Mouse (Mus musculus): ENCODE data around the gene Atp6v0a1. TPM values are rescaled to one million over a fixed set of nuclear protein-coding genes. Genes with fewer than 3 reads are reported as not detected.

Atp6v0a1 gene
- polyA plus RNA-seq, 1 experiment from 2014 or later, result 26.9 TPM

DNA sequence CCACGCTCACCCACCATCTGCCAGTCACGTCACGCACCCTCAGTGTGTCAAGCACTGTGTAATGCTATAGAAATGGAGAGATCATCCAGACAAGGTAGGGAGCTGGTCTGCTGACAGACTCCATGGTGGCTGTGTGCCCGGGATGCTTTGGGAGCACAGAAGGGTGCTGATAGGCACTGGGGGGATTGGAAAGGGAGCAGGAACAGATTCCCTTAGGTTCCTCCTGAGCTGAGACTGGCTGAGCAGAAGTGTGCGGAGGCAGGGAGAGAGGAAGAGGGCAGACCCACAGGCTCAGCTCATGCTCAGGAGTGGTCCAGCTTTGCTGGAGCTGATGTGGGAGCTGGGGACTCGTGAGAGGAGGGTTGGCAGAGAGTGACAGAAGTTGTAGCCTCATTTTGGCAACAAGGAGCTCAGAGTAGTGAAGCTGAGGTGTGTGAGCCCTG, 41.8 kb downstream of the Atp6v0a1 start:
- Histone ChIP-seq H3K9ac (replicated peaks) (no peak overlapping the region), H3K27me3 (no peaks in the 10 kb centered on the region), H3K9me3 (no peaks in the 10 kb centered on the region), H3K27ac (no peak overlapping the region), H3K36me3 (peaks cover 89% of the 10 kb centered on the region), H3K4me2 (no peak overlapping the region), H3K4me3 (replicated peaks) (no peak overlapping the region), H3K4me1 (replicated peaks) (no peaks in the 10 kb centered on the region)
- WGBS, result 86% methylated on average over 6 of the region's 6 CpGs
- no peak for ATAC-seq (ENCODE audit: insufficient number of reproducible peaks, insufficient read depth, low FRiP score, low TSS enrichment, low read depth)

DNA sequence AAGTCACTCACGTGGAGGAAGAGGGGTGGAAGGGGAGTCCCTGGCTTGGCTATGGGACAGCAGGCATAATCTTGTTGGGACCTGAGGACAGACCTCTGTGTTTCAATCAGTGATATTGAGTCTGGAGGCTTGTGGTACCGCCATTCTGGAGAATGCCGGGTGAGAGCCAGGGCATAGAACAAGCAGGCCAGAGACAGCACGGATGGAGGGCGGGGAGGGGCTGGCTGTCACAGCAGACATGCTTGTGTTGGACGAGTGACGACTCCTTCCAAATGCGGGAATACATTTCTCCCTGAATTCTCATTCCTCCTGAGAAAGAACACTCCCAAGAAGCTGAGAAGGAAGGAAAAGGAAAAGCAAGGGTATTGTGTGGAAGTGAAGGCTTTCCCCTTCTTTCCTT, 42.4 kb downstream of the Atp6v0a1 start:
- 86% methylated on average over 8 of the region's 8 CpGs for WGBS
- H3K4me1 ChIP-seq (replicated peaks), result no peaks in the 10 kb centered on the region

DNA sequence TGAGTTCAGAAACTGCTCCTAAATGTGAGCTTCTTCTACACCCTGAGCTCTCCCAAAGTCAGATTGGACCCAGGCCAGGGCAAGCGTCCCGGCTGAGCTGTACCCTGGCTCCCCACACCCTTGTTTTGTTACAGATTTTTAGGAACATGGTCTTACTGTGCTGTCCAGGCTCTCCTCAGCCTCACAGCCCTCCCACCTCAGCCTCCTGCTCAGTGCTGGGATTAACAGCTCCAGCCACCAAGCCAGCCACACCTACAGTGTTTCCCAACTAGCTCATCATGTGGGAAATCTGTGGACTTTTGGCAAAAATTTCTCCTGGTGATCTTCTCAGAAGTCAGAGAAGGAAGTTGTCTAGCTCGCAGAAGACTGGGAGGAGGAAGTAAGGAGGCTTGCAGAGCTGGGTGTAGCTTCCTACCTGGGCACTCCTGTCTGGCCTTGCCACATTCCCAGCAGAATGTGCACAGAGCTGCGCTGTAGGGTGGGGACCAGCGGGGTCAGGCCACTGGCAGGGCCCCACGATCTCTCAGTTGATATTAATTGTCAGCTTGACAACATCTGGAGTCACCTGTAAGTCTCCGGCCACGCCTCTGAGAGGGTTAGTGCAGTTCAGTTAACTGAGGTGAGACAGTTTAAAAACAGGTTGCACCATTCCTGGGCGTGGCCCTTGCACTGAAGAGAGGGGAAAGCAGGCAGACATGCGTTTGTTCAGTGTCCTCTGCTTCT, 43.7 kb downstream of the Atp6v0a1 start:
- ATAC-seq (ENCODE audit: insufficient number of reproducible peaks, insufficient read depth, low FRiP score, low TSS enrichment, low read depth), result no peak
- H3K27ac ChIP-seq, result no peak overlapping the region
- H3K36me3 ChIP-seq, result peaks cover 81% of the 10 kb centered on the region
- H3K4me2 ChIP-seq, result no peak overlapping the region
- H3K4me1 ChIP-seq (replicated peaks), result no peaks in the 10 kb centered on the region
- H3K9ac ChIP-seq (replicated peaks), result no peak overlapping the region
- 87% methylated on average over 10 of the region's 10 CpGs for WGBS
- H3K27me3 ChIP-seq, result no peaks in the 10 kb centered on the region
- H3K4me3 ChIP-seq (replicated peaks), result no peak overlapping the region
- H3K9me3 ChIP-seq, result no peaks in the 10 kb centered on the region

More for the DNA sequence above, 42.4 kb downstream of the Atp6v0a1 start:
- H3K4me2 ChIP-seq, result no peak overlapping the region
- no peak overlapping the region for H3K27ac ChIP-seq
- H3K4me3 ChIP-seq (replicated peaks), result no peak overlapping the region
- no peak overlapping the region for H3K9ac ChIP-seq (replicated peaks)
- H3K9me3 ChIP-seq, result no peaks in the 10 kb centered on the region
- no peak for ATAC-seq (ENCODE audit: insufficient number of reproducible peaks, insufficient read depth, low FRiP score, low TSS enrichment, low read depth)
- H3K36me3 ChIP-seq, result peaks cover 87% of the 10 kb centered on the region
- no peaks in the 10 kb centered on the region for H3K27me3 ChIP-seq

DNA sequence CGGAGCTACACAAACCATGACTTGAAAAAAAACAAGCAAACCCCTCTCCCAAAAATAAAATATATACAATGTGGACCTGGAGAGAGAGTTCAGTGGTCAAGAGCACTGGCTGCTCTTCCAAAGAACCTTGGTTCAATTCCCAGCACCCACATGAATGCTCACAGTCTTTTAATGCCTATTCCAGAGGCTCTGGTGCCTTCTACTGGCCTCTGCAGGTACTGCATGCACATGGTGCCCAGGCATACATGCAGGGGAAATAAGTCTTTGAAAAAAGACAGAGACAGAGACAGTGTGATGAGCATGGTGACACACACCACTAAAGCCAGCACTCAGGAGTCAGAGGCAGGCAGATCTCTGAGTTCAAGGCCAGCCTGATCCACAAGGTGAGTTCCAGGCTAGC, 44.7 kb downstream of the Atp6v0a1 start:
- 100% methylated on average over 1 of the region's 1 CpGs for WGBS
- Histone ChIP-seq H3K9ac (replicated peaks) (no peak overlapping the region), H3K4me1 (replicated peaks) (no peaks in the 10 kb centered on the region), H3K36me3 (peaks cover 75% of the 10 kb centered on the region), H3K4me3 (replicated peaks) (no peak overlapping the region), H3K27ac (no peak overlapping the region), H3K9me3 (no peaks in the 10 kb centered on the region), H3K4me2 (no peak overlapping the region), H3K27me3 (no peaks in the 10 kb centered on the region)
- ATAC-seq (ENCODE audit: insufficient number of reproducible peaks, insufficient read depth, low FRiP score, low TSS enrichment, low read depth), result no peak

DNA sequence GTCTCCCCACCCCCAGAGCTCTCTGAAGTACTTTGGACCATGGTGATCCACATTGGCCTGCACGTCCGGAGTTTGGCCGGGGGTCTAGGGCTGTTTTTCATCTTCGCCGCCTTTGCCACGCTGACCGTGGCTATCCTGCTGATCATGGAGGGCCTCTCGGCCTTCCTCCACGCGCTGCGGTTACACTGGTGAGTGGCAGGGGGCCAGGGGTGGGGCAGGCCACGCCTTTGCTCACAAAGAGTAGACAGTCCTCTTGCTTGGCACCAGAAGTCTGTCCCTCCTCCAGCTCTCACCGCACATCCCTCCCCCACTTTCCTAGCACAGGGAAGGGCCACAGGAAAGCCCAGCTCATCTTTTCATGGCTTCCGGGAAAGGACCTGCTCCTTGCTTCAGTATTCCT, 46.2 kb downstream of the Atp6v0a1 start:
- Histone ChIP-seq H3K4me1 (replicated peaks) (no peaks in the 10 kb centered on the region), H3K9me3 (no peaks in the 10 kb centered on the region), H3K27ac (no peak overlapping the region), H3K36me3 (peaks cover 75% of the 10 kb centered on the region), H3K27me3 (no peaks in the 10 kb centered on the region), H3K4me2 (no peak overlapping the region), H3K4me3 (replicated peaks) (no peak overlapping the region), H3K9ac (replicated peaks) (no peak overlapping the region)
- ATAC-seq (ENCODE audit: insufficient number of reproducible peaks, insufficient read depth, low FRiP score, low TSS enrichment, low read depth), result no peak
- 88% methylated on average over 14 of the region's 14 CpGs for WGBS

DNA sequence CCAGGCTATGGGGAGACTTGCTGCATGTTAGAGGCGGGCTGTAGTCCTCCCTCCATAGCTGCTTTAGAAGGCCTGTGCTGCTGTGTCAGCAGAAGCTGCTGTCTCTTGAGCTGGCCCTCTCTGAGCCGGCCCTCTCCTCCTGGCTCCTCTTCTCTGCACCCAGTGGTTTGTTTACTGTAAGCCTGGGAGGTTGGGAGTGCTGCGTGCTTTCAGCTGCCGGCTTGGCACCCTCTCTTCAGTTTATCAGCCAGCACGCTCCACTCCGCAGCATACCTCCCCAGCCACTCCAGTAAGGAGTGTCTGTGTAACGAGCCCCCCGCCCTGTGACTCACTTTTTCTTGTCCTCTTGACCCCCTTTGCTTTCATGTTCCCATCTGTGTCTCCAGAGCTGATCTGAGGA, 47.6 kb downstream of the Atp6v0a1 start:
- no peak for ATAC-seq (ENCODE audit: insufficient number of reproducible peaks, insufficient read depth, low FRiP score, low TSS enrichment, low read depth)
- 43% methylated on average over 8 of the region's 8 CpGs for WGBS
- no peak overlapping the region for H3K4me2 ChIP-seq
- H3K9me3 ChIP-seq, result no peaks in the 10 kb centered on the region
- peaks cover 77% of the 10 kb centered on the region for H3K36me3 ChIP-seq
- H3K4me1 ChIP-seq (replicated peaks), result no peaks in the 10 kb centered on the region
- no peak overlapping the region for H3K9ac ChIP-seq (replicated peaks)
- H3K27me3 ChIP-seq, result no peaks in the 10 kb centered on the region
- no peak overlapping the region for H3K4me3 ChIP-seq (replicated peaks)
- no peak overlapping the region for H3K27ac ChIP-seq

DNA sequence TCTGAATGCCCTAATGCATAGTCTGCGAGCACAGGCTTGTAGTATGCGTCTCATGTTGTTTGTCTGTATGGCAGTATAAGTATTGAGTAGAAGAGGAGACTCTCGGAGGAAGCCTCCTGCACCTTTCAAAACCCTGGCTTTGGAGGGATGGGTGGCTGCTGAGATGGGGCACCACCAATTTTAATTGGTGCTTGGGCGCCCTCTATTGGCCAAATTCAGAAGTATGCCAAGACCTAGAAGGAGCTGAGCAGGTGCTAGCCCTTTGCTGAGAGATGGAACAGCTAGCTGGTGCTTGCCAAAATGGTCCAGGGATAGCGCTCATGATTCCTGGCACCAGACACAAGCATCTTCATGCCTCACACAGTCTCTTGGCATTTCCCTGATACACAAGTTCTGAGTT, 48.6 kb downstream of the Atp6v0a1 start:
- ATAC-seq (ENCODE audit: insufficient number of reproducible peaks, insufficient read depth, low FRiP score, low TSS enrichment, low read depth), result no peak
- peaks cover 77% of the 10 kb centered on the region for H3K36me3 ChIP-seq
- no peak overlapping the region for H3K9ac ChIP-seq (replicated peaks)
- no peak overlapping the region for H3K27ac ChIP-seq
- 35% methylated on average over 5 of the region's 5 CpGs for WGBS
- peaks cover 4% of the 10 kb centered on the region for H3K4me1 ChIP-seq (replicated peaks)
- no peaks in the 10 kb centered on the region for H3K9me3 ChIP-seq
- no peak overlapping the region for H3K4me2 ChIP-seq
- H3K4me3 ChIP-seq (replicated peaks), result no peak overlapping the region
- no peaks in the 10 kb centered on the region for H3K27me3 ChIP-seq

DNA sequence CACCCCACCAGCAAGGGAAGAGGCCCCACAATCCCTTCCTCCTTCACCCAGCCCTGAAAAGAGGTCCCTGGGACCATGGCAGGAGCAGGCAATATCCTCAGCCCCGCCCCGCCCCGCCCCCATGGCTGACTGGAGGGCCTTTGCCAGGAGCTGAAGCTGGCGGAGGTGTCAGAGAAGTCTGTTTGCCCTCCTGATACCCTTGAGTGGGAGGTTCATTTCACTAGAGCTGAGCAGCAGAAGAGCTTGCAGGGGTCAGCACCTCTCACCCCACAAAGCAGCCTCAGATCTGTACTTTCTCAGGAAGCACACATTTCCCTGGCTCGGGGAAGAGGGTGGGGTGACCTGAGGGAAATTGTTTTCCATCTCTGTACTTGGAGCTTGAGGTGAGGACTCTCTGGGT, 49.5 kb downstream of the Atp6v0a1 start:
- H3K9me3 ChIP-seq, result no peaks in the 10 kb centered on the region
- H3K9ac ChIP-seq (replicated peaks), result no peak overlapping the region
- H3K27me3 ChIP-seq, result no peaks in the 10 kb centered on the region
- H3K4me3 ChIP-seq (replicated peaks), result no peak overlapping the region
- H3K27ac ChIP-seq, result no peak overlapping the region
- H3K4me1 ChIP-seq (replicated peaks), result peaks cover 12% of the 10 kb centered on the region
- H3K36me3 ChIP-seq, result peaks cover 74% of the 10 kb centered on the region
- H3K4me2 ChIP-seq, result no peak overlapping the region
- no peak for ATAC-seq (ENCODE audit: insufficient number of reproducible peaks, insufficient read depth, low FRiP score, low TSS enrichment, low read depth)
- WGBS, result 69% methylated on average over 5 of the region's 5 CpGs

DNA sequence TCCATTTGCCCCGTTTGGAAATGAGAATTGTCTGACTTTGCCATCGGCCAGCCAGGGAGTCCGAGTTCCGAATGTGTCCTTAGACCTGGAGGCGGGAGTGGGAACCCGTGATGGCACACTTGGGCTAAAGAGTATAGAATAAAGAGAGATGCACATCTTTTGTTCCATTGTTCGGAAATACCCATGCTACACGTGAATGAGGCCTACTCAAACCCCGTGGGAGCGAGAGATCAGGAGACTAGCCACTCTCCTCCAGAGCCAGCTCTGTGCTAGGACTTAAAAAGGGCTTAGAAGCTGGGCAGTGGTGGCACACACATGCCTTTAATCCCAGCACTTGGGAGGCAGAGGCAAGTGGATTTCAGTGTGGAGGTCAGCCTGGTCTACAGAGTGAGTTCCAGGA, 50.2 kb downstream of the Atp6v0a1 start:
- no peaks in the 10 kb centered on the region for H3K9me3 ChIP-seq
- no peak overlapping the region for H3K9ac ChIP-seq (replicated peaks)
- H3K27me3 ChIP-seq, result no peaks in the 10 kb centered on the region
- H3K4me3 ChIP-seq (replicated peaks), result no peak overlapping the region
- no peak overlapping the region for H3K4me2 ChIP-seq
- no peak overlapping the region for H3K27ac ChIP-seq
- peaks cover 19% of the 10 kb centered on the region for H3K4me1 ChIP-seq (replicated peaks)
- ATAC-seq (ENCODE audit: insufficient number of reproducible peaks, insufficient read depth, low FRiP score, low TSS enrichment, low read depth), result no peak
- peaks cover 69% of the 10 kb centered on the region for H3K36me3 ChIP-seq
- WGBS, result 86% methylated on average over 10 of the region's 10 CpGs

DNA sequence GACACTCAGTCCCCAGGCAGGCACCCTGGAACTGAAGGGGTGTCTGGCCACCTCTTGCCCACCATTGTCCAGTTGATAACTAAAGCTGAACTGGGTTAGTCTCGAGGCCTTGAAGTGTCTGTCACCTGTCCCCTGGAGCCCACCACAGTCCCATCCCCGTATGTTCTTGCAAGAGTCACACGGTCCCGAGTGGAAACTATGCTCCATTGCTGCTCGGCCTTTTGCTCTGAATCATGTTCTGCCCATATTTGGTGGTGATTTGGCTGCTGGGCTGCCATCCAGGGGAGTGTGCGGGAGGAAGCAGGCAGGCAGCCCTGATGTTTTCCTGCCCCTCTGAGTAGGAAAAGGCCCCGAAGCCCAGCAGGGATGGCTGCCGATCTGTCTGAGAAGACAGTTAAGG, 50.9 kb downstream of the Atp6v0a1 start:
- Histone ChIP-seq H3K9ac (replicated peaks) (no peak overlapping the region), H3K27me3 (no peaks in the 10 kb centered on the region), H3K27ac (0 out of 2 replicates have a peak overlapping the region, but pooled peaks have one; percentile 31), H3K36me3 (peaks cover 64% of the 10 kb centered on the region), H3K4me2 (no peak overlapping the region), H3K9me3 (no peaks in the 10 kb centered on the region), H3K4me1 (replicated peaks) (peaks cover 19% of the 10 kb centered on the region), H3K4me3 (replicated peaks) (no peak overlapping the region)
- 72% methylated on average over 8 of the region's 8 CpGs for WGBS
- ATAC-seq (ENCODE audit: insufficient number of reproducible peaks, insufficient read depth, low FRiP score, low TSS enrichment, low read depth), result no peak

DNA sequence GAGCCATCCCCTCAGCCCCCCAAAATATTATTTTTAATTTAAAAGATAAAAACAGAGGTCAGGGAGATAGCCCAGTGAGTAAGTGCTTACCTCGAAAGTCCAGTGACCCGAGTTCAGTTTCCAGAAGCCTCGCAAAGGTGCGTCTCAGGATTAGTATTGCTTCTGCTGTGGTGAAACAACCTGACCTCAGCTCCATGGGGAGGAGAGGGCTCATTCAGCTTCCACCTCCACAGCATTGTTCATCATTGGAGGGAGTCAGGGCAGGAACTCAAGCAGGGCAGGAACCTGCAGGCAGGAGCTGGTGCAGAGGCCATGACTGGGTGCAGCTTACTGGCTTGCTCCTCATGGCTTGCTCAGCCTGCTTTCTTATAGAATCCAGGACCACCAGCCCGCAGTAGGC, 51.8 kb downstream of the Atp6v0a1 start:
- Histone ChIP-seq H3K9ac (replicated peaks) (no peak overlapping the region), H3K36me3 (peaks cover 54% of the 10 kb centered on the region), H3K4me1 (replicated peaks) (peaks cover 19% of the 10 kb centered on the region)

More for the DNA sequence above, 51.8 kb downstream of the Atp6v0a1 start:
- Histone ChIP-seq H3K4me3 (replicated peaks) (no peak overlapping the region), H3K4me2 (no peak overlapping the region), H3K27ac (no peak overlapping the region), H3K27me3 (no peaks in the 10 kb centered on the region), H3K9me3 (no peaks in the 10 kb centered on the region)
- no peak for ATAC-seq (ENCODE audit: insufficient number of reproducible peaks, insufficient read depth, low FRiP score, low TSS enrichment, low read depth)
- WGBS, result 84% methylated on average over 5 of the region's 5 CpGs

Measured in limb, embryonic 12.5 days (tissue).